Mouse (Mus musculus) embryonic stem cell, embryonic (primary cell): ENCODE measurements around the gene Cdca3.

Experiments
- CTCF ChIA-PET, 4 experiments: fragments of 300-600 bp in 2 of 4; fragments of 350-600 bp in 2 of 4; sonication (Branson Sonifier 250); formaldehyde crosslinking; loops; one replicate each; lab custom pipeline; 2022; ENCODE audit warnings: inconsistent platforms in 2 of 4; lab: Charles Lee
- POLR2A ChIA-PET, 4 experiments: fragments of 300-600 bp in 2 of 4; fragments of 350-600 bp in 2 of 4; sonication (Branson Sonifier 250); formaldehyde crosslinking; loops; one replicate each; lab custom pipeline; 2022; ENCODE audit warnings: antibody characterized with exemption in 4 of 4, inconsistent platforms in 1 of 4; lab: Charles Lee

The Cdca3 gene

DNA sequence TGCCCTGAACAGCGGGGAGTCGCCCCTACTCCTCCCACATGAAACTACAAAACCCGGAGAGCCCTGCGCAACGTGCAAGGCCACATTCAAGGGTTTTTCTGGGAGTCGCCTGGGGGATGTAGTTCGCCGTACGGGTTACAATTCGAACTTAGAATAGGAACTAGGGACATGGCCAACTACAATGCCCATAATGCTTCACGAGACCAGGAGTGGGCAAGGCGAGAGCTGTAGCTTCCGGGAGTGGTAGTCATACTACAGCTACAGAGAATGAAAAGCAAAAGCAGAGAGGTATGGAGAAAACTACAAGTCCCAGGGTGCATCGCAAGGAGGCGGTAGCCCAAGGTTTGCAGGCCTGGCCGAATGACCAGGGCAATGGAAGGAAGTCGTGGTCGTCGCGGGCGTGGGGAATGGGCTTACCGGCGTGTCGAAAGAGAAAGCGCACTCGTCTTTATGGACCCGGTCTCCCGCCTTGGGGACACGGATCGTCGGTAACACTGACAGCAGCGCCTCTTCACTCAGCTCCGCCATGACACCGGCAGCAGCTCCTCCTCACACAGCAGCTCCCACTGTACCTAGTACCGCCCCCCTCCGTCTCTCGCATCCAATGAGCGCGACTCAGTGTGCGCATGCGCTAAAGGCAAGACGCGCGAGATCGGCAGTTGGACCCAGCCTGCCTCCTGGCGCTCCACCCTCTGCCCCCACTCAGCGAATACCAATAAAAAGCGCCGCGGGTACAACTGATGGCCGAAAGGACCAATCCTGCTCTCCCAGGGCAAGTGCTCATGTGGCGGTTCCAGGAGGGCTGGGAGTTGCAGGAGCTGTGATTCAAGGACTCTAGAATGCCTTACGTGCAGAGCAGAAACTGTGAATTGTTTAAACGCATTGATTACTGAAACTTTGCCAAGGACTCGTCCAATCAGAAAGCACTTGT lies at the start of gene Cdca3, which contains the start of gene Usp5:
Gene Cdca3 (plus strand): TSS at position 680 of the 931 bp plus-strand sequence.
Gene Usp5 (minus strand): TSS at position 617 of the 931 bp plus-strand sequence.
- ChIA-PET POLR2A (interaction anchor here (0.6 to 28.9 kb wide), 157 partner anchors 8 to 664 kb away, joined by 3 to 601 read pairs (median 5); partner anchors contain the start of genes Grcc10 (in 4 of the 4), Mlf2 (in 4 of the 4), Atn1 (in 3 of the 4) and Gm45234 (in 3 of the 4)), CTCF (interaction anchor here (0.5 to 5.0 kb wide), 44 partner anchors 9 to 347 kb away, joined by 3 to 38 read pairs (median 4); partner anchors contain the start of genes Mlf2 (in 4 of the 4), Gnb3 (in 2 of the 4), Acrbp (in 1 of the 4) and Gpr162 (in 1 of the 4))

DNA sequence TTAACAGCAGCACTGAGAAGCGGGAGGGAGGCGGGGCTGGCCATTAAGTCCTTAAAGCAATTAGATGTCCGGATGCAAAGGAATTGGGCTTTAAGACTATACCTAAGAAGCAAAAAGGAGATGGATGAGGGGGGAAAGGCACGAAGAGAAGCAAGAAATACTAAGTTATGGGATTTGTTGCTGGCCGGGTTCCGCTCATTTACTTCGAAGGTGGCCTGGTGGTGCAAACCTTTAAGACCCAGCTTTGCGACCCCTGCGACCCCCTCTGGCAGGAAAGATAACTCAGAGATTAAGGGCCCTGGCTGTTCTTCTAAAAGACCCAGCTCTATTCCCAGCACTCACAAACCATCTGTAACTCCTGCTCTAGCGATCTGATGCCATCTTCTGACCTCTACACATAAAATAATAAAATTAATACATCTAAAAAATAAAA lies 49.3 kb upstream of the Cdca3 start:
- CTCF ChIA-PET = interaction anchor here in 1 of 4 experiments (1.1 kb wide), 1 partner anchor 17 kb away, joined by 3 read pairs; no protein-coding TSS in a partner anchor
- POLR2A ChIA-PET = interaction anchor here in 2 of 4 experiments (0.6 to 9.9 kb wide), 15 partner anchors 10 to 309 kb away, joined by 3 to 59 read pairs (median 4); partner anchors contain the start of genes Grcc10 (in 2 of the 2), Atn1 (in 1 of the 2), Cdca3 (in 1 of the 2) and Eno2 (in 1 of the 2)

DNA sequence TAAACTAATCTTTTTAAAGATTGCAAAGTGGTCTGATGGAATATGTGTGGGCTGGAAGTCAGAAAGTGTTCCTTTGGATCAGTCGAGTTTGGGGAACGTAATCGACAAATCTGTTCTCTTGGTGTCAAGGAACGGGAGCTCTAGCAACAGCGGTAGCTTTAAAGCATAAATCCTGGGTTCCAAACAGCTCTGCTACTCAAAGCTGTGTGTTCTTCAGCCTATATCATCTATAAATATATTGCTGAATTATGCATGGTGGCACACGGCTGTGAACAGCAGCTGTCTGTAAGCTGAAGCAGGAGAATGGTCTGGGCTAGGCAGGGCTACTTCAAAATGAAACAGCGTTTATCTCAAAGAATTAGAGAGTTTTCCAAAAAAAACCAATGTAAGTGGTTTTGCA lies 48.4 kb upstream of the Cdca3 start:
- POLR2A ChIA-PET = interaction anchor here (0.6 to 9.9 kb wide), 10 partner anchors 9 to 150 kb away, joined by 3 to 59 read pairs (median 6); partner anchors contain the start of genes Grcc10 (in 2 of the 4), Atn1 (in 1 of the 4), Gm45234 (in 1 of the 4) and Mlf2 (in 1 of the 4)
- CTCF ChIA-PET = interaction anchor here in 1 of 4 experiments (1.1 to 2.6 kb wide), 3 partner anchors 25 to 491 kb away, joined by 3 to 15 read pairs (median 3); partner anchors contain the start of gene P3h3

DNA sequence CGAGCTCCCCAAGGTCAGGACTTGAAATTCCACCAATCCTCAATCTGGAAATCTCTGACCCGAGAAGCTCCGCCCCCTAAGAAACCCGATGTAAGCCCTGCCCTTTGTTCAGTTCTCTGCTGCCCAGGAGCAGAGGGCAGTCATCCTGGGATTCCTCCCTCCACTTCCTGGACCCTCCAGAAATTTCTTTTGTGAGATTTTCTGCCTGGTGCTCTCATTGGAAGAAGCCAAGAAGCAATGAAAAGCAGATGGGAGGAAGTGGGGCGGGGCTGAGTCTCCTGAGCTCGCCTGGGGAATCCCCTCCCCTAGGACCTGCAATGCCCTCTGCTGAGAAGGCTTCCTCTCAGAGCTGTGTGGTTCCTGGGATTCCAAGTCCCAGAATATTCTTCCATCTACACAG lies 46.9 kb upstream of the Cdca3 start:
- CTCF ChIA-PET = interaction anchor here (0.6 to 2.6 kb wide), 31 partner anchors 8 to 540 kb away, joined by 3 to 15 read pairs (median 4); partner anchors contain the start of genes Atn1 (in 1 of the 4), C1rl (in 1 of the 4), Cdca3 (in 1 of the 4) and Eno2 (in 1 of the 4)
- POLR2A ChIA-PET = interaction anchor here (0.7 to 9.9 kb wide), 68 partner anchors 9 to 433 kb away, joined by 3 to 59 read pairs (median 5); partner anchors contain the start of genes Grcc10 (in 4 of the 4), Cdca3 (in 2 of the 4), Eno2 (in 2 of the 4) and Gm45234 (in 2 of the 4)

DNA sequence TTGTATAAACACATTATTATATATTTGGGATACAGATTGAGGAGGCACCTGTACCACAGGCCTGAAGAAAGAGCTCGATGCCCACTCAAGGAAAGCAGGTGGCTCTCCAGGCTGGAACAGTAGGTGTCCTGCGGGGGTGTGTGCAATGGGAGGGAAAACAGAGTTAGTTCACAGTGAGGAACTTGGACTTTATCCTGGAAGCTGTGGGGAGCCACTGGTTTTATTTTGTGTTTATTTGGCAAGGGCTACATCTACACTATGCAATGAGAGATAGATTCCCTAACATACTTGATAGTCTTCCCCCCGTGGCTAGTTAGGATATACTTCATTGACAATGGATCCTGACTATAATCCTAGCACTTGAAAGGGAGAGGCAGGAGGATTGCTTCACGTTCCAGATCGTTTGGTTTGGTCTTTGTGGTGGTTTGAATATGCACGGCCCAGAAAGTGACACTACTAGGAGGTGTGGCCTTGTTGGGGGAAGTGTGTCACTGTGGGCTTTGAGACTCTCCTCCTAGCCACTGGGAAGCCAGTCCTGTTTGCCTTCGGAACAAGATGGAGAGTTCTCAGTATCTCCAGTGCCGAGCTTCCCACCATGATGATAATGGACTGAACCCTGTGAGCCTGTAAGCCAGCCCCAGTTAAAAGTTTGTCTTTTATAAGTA lies 42.5 kb upstream of the Cdca3 start:
- CTCF ChIA-PET = interaction anchor here in 1 of 4 experiments (0.7 to 1.1 kb wide), 3 partner anchors 19 to 63 kb away, joined by 3 to 8 read pairs (median 3); no protein-coding TSS in a partner anchor

DNA sequence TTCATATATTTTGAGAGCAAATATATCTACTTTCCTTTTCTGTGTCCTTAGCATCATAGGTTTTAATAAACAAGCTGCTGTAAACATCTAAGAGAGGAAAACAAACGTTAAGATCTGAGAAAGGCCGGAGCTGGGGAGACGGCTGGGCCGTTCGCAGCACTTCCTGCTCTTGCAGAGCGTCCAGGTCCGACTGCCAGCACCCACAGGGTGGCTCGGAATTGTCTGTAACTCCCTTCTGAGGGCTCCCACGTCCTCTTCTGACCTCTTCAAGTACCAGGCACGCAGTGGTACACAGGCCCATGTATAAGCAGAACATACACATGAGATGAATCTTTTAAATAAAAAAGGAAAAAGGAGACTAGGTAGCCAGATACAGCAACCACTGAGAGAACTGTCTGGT lies 41.6 kb upstream of the Cdca3 start:
- ChIA-PET POLR2A (interaction anchor here in 2 of 4 experiments (0.6 to 4.6 kb wide), 10 partner anchors 9 to 305 kb away, joined by 3 to 18 read pairs (median 4); partner anchors contain the start of genes Grcc10 (in 2 of the 2), Emg1 (in 1 of the 2), Phb2 (in 1 of the 2) and Spsb2 (in 1 of the 2)), CTCF (no interaction called here)

More for the DNA sequence above, 42.5 kb upstream of the Cdca3 start:
- POLR2A ChIA-PET = interaction anchor here in 2 of 4 experiments (0.6 to 9.9 kb wide), 7 partner anchors 16 to 46 kb away, joined by 3 to 59 read pairs (median 7); partner anchors contain the start of genes Grcc10 (in 1 of the 2) and Spsb2 (in 1 of the 2)

DNA sequence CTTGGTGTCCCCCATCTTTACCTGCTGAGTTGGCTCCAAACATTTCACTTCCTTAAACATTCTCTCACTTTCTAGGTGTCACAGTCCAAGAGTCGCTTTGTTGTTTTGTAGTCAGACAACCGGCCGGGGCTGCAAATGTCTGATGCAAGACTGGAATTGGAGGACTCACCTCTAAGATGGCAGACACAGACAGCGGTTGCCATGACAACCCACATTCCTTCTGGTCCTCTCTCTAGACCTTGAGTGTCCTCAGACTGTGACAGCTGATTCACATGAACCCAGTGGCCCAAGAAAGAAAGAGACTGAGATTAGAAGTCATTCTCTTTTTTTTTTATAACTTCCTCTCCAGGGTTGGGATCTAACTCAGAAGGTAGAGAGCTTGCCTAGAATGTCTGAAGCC lies 39.8 kb upstream of the Cdca3 start:
- POLR2A ChIA-PET = interaction anchor here in 3 of 4 experiments (0.9 to 6.7 kb wide), 12 partner anchors 10 to 407 kb away, joined by 3 to 44 read pairs (median 4); partner anchors contain the start of genes Grcc10 (in 3 of the 3), Eno2 (in 1 of the 3), Gm45234 (in 1 of the 3) and Lrrc23 (in 1 of the 3)
- CTCF ChIA-PET = interaction anchor here (0.6 to 1.2 kb wide), 5 partner anchors 14 to 23 kb away, joined by 3 to 7 read pairs (median 3); no protein-coding TSS in a partner anchor

DNA sequence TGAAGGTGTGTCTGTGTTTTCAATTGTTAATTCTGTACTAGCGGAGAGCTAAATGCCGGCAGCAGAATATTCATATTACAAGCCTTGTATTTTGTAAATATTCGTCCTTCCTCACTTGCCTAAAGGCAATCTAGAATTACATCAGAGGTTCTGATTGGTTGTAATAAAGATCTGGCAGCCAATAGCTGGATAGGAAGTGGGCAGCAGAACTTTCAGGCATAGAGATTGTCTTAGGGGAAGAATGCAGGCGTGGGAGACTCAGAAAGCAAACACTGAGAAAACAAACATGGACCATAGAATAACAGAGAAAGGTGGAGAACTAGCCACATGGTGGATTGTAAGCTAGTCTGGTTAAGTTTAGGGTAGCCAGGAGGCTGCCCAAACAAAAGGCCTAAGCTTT lies 39.2 kb upstream of the Cdca3 start:
- ChIA-PET POLR2A (interaction anchor here in 3 of 4 experiments (0.5 to 6.7 kb wide), 18 partner anchors 10 to 407 kb away, joined by 3 to 44 read pairs (median 4); partner anchors contain the start of genes Grcc10 (in 3 of the 3), Eno2 (in 1 of the 3), Gm45234 (in 1 of the 3) and Lrrc23 (in 1 of the 3)), CTCF (interaction anchor here (0.6 to 1.2 kb wide), 5 partner anchors 13 to 57 kb away, joined by 3 to 7 read pairs (median 4); no protein-coding TSS in a partner anchor)

DNA sequence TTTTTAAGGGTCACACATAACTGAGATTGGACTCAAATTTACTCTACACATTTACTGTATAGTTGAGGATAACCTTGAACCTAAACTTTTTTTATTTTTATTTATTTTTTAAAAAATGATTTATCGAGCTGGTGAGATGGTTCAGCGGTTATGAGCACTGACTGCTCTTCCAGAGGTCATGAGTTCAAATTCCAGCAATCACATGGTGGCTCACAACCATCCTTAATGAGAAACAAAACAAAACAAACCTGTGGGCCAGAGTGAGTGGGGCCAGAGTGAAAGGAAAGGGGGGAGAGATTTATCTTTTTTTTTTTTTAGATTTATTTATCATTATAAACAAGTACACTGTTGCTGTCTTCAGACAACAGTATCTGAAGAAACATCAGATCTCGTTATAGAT lies 37.4 kb upstream of the Cdca3 start:
- ChIA-PET POLR2A (interaction anchor here in 2 of 4 experiments (0.6 to 6.7 kb wide), 5 partner anchors 14 to 52 kb away, joined by 3 to 44 read pairs (median 5); partner anchors contain the start of gene Grcc10 (in 1 of the 2)), CTCF (no interaction called here)

DNA sequence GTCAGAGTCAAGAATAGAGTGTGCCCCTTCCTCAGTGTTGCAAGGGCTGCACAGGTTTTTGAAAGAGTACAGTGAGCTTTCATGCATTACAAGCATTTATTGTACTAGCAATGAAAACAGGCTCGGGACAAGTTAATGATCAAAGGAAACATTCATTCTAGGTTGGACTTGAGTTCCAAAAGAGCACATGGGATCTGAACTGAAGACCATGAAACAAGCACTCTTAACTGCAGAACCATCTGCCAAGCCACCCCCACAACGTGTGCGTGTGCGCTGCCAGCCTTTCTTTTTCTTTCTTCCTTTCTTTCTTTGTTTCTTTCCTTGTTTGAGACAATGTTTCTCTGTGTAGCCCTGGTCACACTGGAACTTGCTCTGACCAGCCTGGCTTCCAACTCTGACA lies 33.6 kb upstream of the Cdca3 start:
- CTCF ChIA-PET = interaction anchor here in 1 of 4 experiments (0.9 kb wide), 1 partner anchor 10 kb away, joined by 3 read pairs; no protein-coding TSS in a partner anchor
- POLR2A ChIA-PET = interaction anchor here in 3 of 4 experiments (0.9 to 6.7 kb wide), 5 partner anchors 10 to 54 kb away, joined by 3 to 44 read pairs (median 4); partner anchors contain the start of genes Cdca3 (in 1 of the 3), Grcc10 (in 1 of the 3) and Usp5 (in 1 of the 3)

DNA sequence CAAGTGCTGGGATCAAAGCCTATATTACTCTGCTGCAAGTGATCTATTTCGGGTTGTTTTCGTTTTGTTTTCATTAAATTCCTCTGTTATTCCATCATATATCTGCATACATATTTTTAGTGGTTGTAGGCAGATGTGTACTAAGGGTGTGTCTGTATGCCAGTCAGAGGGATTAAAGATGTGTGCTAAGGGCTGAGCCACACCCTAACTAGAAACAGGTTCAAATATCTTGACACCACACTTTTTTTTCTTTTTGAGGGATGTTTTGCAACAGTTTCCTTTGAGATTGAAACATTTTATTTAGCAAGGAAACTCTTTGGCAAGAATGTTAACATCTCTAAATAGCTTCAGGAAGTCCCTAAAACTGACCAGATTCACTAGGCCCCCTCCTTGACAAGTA lies 33.1 kb upstream of the Cdca3 start:
- POLR2A ChIA-PET = interaction anchor here in 3 of 4 experiments (0.9 to 1.6 kb wide), 9 partner anchors 8 to 55 kb away, joined by 3 to 5 read pairs (median 3); partner anchors contain the start of genes Grcc10 (in 2 of the 3), Cdca3 (in 1 of the 3) and Usp5 (in 1 of the 3)
- CTCF ChIA-PET = interaction anchor here in 1 of 4 experiments (0.9 kb wide), 1 partner anchor 10 kb away, joined by 3 read pairs; no protein-coding TSS in a partner anchor

DNA sequence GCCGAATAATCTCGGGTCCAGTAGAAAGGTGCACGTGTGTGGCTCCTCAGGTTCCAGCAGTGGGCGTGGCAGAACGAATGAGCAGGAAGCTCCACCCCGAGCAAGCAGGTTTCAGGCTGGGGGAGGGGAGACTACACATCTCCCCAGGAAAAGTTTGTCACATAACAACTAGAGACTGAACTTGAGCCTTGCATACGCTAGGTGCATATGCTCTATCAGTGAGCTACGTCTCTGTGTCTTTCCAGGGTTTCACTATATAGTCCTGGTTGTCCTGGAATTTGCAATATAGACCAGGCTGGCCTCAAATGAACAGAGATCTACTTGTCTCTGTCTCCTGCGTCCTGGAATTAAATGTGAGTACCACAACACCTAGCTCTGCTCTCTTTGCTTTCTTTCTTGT lies 26.9 kb upstream of the Cdca3 start:
- ChIA-PET POLR2A (interaction anchor here (0.6 to 2.0 kb wide), 14 partner anchors 9 to 286 kb away, joined by 3 to 9 read pairs (median 4); partner anchors contain the start of genes Grcc10 (in 3 of the 4), Cdca3 (in 1 of the 4), Emg1 (in 1 of the 4) and Phb2 (in 1 of the 4)), CTCF (interaction anchor here in 3 of 4 experiments (0.7 to 1.9 kb wide), 4 partner anchors 20 to 129 kb away, joined by 3 to 6 read pairs (median 4); partner anchors contain the start of gene Mlf2 (in 1 of the 3))

DNA sequence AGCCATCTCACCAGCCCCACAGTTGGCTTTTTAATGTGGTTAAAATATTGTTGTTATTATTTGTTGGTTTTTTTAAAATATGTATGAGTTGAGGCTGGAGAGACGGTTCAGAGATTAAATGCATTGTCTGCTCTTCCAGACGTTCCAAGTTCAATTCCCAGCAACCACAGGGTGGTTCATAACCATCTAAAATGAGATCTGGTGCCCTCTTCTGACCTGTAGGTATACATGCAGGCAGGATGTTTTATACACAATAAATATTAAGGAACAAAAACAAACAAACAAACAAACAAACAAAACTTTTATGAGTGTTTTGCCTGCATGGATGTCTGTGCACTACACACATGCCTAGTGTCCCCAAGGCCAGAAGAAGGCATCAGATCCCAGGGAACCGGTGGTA lies 26.3 kb upstream of the Cdca3 start:
- CTCF ChIA-PET = interaction anchor here (0.6 to 1.9 kb wide), 10 partner anchors 13 to 326 kb away, joined by 3 to 6 read pairs (median 3); partner anchors contain the start of gene Mlf2 (in 1 of the 4)
- POLR2A ChIA-PET = interaction anchor here (0.6 to 12.7 kb wide), 16 partner anchors 10 to 285 kb away, joined by 3 to 213 read pairs (median 4); partner anchors contain the start of genes Grcc10 (in 3 of the 4), Cdca3 (in 1 of the 4), Emg1 (in 1 of the 4) and Phb2 (in 1 of the 4)

DNA sequence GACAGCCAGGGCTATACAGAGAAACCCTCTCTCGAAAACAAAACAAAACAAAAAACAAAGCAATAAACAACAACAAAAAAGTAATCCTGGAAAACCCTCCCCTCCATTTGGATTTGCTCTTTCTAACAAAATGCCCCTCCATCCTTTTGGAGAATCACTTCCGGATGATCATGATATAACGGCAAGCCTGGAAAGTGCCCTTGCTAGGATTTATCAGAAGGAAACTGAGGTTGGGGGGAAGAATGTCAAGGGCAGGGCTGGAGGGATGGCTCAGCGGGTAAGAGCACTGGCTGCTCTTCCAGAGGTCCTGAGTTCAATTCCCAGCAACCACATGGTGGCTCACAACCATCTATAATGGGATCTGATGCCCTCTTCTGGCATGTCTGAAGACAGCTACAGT lies 25.7 kb upstream of the Cdca3 start:
- ChIA-PET CTCF (interaction anchor here (0.6 to 1.9 kb wide), 8 partner anchors 14 to 326 kb away, joined by 3 to 6 read pairs (median 3); no protein-coding TSS in a partner anchor), POLR2A (interaction anchor here (0.7 to 12.7 kb wide), 8 partner anchors 16 to 90 kb away, joined by 3 to 213 read pairs (median 4); partner anchors contain the start of genes Grcc10 (in 2 of the 4), Cdca3 (in 1 of the 4), Ptpn6 (in 1 of the 4) and Usp5 (in 1 of the 4))

DNA sequence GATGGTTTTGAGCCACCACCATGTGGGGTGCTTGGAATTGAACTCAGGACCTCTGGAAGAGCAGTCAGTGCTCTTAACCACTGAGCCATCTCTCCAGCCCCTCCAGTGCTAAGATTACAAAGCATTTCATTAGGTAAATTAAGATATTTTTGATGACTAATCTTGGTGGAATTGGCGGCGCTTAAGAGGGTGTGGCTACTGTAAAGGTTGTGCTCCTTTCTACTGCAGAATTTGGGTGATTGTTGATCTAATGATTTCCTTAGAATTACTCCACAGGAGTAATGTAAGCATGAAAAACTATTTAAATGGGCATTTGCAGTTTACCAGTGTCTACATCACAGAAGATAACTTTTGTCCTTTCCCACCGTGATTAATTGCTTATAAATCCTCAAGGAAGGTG lies 25.0 kb upstream of the Cdca3 start:
- POLR2A ChIA-PET = interaction anchor here in 2 of 4 experiments (0.7 to 18.7 kb wide), 24 partner anchors 12 to 392 kb away, joined by 3 to 601 read pairs (median 8); partner anchors contain the start of genes Lpcat3 (in 2 of the 2), Mlf2 (in 2 of the 2), Ptpn6 (in 2 of the 2) and Cdca3 (in 1 of the 2)
- CTCF ChIA-PET = interaction anchor here in 2 of 4 experiments (0.6 to 1.8 kb wide), 4 partner anchors 26 to 350 kb away, joined by 3 to 5 read pairs (median 4); no protein-coding TSS in a partner anchor
